Mouse (Mus musculus) limb, embryonic 14.5 days (tissue): ENCODE data around the gene Myh9. TPM values are rescaled to one million over a fixed set of nuclear protein-coding genes. Genes with fewer than 3 reads are reported as not detected.
A peak's percentile ranks its signal among the peaks of the same experiment; 100 is the strongest.

Experiments used
- ATAC-seq: fragments of 200-750 bp; cut with Nextera tagmentation; 2 replicates; pipeline ENCODE4 v1.8.0; 2017; ENCODE audit warnings: low read depth, moderate number of reproducible peaks, moderate TSS enrichment; ENCODE audit not compliant: low FRiP score
- DNase-seq: peaks from one replicate; pipeline ENCODE4 v3.0.0-alpha.2; 2015; ENCODE audit warnings: low spot score
- H3K27ac ChIP-seq: fragments of 300-500 bp; sonication (generic); replicated peaks from 2 replicates; pipeline ENCODE4 v1.5.1; 2014; ENCODE audit warnings: low read depth, mild to moderate bottlenecking, low read length, moderate library complexity, mixed read lengths
- H3K27me3 ChIP-seq: fragments of 300-500 bp; sonication (generic); 2 replicates; pipeline ENCODE4 v1.6.1; 2014; ENCODE audit warnings: low read length, mixed read lengths; ENCODE audit not compliant: control insufficient read depth, insufficient read depth
- H3K36me3 ChIP-seq: fragments of 300-500 bp; sonication (generic); 2 replicates; pipeline ENCODE4 v1.6.1; 2014; ENCODE audit warnings: mild to moderate bottlenecking, low read length, moderate library complexity, mixed read lengths; ENCODE audit not compliant: control insufficient read depth, insufficient read depth
- H3K4me1 ChIP-seq: fragments of 300-500 bp; sonication (generic); 2 replicates; pipeline ENCODE4 v1.6.1; 2014; ENCODE audit warnings: antibody characterized with exemption, low read length, mixed read lengths; ENCODE audit not compliant: control insufficient read depth, insufficient read depth
- H3K4me2 ChIP-seq: fragments of 300-500 bp; sonication (generic); replicated peaks from 2 replicates; pipeline ENCODE4 v1.6.1; 2014; ENCODE audit warnings: low read depth, mild to moderate bottlenecking, low read length, moderate library complexity; ENCODE audit not compliant: severe bottlenecking
- H3K4me3 ChIP-seq: fragments of 300-500 bp; sonication (generic); replicated peaks from 2 replicates; pipeline ENCODE4 v1.5.1; 2014; ENCODE audit warnings: low read length
- H3K9ac ChIP-seq: fragments of 300-500 bp; sonication (generic); 2 replicates; pipeline ENCODE4 v1.6.1; 2014; ENCODE audit warnings: mild to moderate bottlenecking, low read depth, low read length, moderate library complexity; ENCODE audit not compliant: severe bottlenecking
- H3K9me3 ChIP-seq: fragments of 300-500 bp; sonication (generic); 2 replicates; pipeline ENCODE4 v1.6.1; 2016; ENCODE audit warnings: low read length; ENCODE audit not compliant: control insufficient read depth
- POLR2A ChIP-seq: fragments of 200-500 bp; IDR thresholded peaks from 2 replicates; pipeline ENCODE4 v1.8.0; 2012; ENCODE audit warnings: inconsistent platforms, mild to moderate bottlenecking, moderate library complexity, borderline replicate concordance; ENCODE audit not compliant: insufficient read depth, insufficient read length; ENCODE audit errors: extremely low read depth
- WGBS: fragments of 180-500 bp; shearing (Covaris S2); extraction: QIAGEN DNeasy Blood & Tissue Kit; methylation state at CpG from one replicate; pipeline ENCODE4 v1.1.7; 2014; 5-methylcytosine and 5-hydroxymethylcytosine counted together
- polyA plus RNA-seq, 2 experiments: library from polyadenylated mRNA; depleted of rRNA in 1 of 2; stranded (reverse) in 1 of 2; unstranded in 1 of 2; fragments of >200 nt; fragmentation: Nextera tagmentation in 1 of 2; extraction: Ambion mirVana in 1 of 2; gene quantifications; 2 replicates each; pipeline versions ENCODE4 v1.2.1 to v1.2.3; 2012 to 2014

Gene Myh9
- polyA plus RNA-seq, 2 experiments: 46.7 to 53.2 TPM

DNA sequence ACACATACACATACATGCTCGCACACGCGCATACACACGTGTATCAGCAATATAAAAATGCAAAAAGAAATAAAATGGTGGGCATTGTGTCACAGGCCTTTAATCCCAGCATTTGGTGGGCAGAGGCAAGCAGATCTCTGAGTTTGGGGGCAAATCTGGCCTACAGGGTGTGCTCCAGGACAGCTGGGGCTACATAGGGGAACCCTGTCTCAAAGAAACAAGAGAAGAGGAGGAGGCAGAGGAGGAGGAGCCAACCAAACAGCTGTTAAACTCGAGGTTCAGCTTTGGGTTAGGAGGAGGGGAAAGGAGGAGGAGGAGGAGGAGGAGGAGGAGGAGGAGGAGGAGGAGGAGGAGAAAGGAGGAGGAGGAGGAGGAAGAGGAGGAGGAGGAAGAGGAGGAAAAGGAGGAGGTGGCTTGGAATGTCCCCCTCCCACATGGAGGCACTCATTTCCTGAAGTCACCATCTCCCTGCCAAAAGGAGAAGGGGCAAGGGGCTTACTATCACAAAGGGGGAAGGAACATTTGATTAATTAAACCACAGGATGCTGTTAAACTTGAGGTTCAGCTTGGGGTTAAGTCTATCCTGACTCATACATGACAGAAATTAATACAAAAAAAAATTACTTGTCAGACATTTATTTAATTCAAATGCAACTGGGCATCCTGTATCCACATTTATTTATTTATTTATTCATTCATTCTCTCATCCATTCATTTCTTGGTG is 44.6 kb upstream of the Myh9 start:
- DNase-seq (no peak), ATAC-seq (no peak)
- no peaks in the 10 kb centered on the region for H3K9me3 ChIP-seq
- no peak overlapping the region for H3K27ac ChIP-seq
- 74% methylated on average over 5 of the region's 5 CpGs for WGBS
- no peak for TF ChIP-seq POLR2A
- H3K36me3 ChIP-seq: no peaks in the 10 kb centered on the region
- peaks cover 13% of the 10 kb centered on the region for H3K4me1 ChIP-seq
- H3K27me3 ChIP-seq: no peaks in the 10 kb centered on the region
- H3K9ac ChIP-seq: no peak overlapping the region
- no peak overlapping the region for H3K4me3 ChIP-seq
- no peak overlapping the region for H3K4me2 ChIP-seq

DNA sequence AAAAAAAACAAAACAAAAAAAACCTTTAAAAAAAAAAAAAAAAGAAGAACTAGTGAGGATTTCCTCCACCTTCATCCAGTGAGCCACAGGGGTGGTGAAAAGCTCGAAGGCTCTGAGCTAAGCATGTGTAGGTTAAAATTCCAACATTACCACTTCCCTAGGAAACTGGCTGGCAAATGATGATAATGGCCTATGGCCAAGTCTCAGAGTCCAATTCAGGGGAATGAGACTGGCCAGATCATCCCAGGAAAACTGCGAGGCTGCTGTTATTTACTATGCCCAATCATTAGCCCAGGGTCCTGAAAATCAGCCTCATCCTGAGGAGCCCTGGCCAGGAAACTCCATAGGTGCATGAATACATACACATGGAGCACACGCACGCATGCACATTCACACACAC is 44.0 kb upstream of the Myh9 start:
- H3K9ac ChIP-seq: no peak overlapping the region
- 80% methylated on average over 4 of the region's 4 CpGs for WGBS
- no peaks in the 10 kb centered on the region for H3K27me3 ChIP-seq
- H3K27ac ChIP-seq: no peak overlapping the region
- H3K4me3 ChIP-seq: no peak overlapping the region
- ATAC-seq (no peak), DNase-seq (no peak)
- H3K36me3 ChIP-seq: no peaks in the 10 kb centered on the region
- H3K4me2 ChIP-seq: no peak overlapping the region
- H3K4me1 ChIP-seq: peaks cover 13% of the 10 kb centered on the region
- TF ChIP-seq POLR2A: no peak
- H3K9me3 ChIP-seq: no peaks in the 10 kb centered on the region

DNA sequence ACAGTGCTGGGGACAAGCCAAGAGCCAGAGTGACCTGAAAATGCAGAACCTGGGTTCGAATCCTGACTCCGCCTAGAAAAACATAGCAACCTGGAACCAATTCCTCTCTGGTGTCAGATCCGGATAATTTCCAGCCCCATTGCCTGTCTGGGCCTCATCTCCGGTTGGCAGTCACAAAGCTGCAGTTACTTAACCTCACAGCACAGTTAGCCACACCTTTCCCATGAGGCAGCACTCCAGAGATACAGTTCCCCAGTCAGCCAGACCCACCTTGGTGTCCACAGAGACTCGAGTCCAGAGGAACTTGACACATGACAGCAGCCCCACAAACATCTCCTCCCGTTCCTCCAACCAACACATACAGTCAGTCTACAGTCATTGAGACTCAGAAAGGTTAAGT is 43.2 kb upstream of the Myh9 start:
- peaks cover 13% of the 10 kb centered on the region for H3K4me1 ChIP-seq
- 84% methylated on average over 6 of the region's 6 CpGs for WGBS
- ATAC-seq (no peak), DNase-seq (no peak)
- no peak overlapping the region for H3K9ac ChIP-seq
- H3K4me2 ChIP-seq: no peak overlapping the region
- no peaks in the 10 kb centered on the region for H3K36me3 ChIP-seq
- no peak for TF ChIP-seq POLR2A
- H3K27me3 ChIP-seq: no peaks in the 10 kb centered on the region
- H3K27ac ChIP-seq: no peak overlapping the region
- no peak overlapping the region for H3K4me3 ChIP-seq
- H3K9me3 ChIP-seq: no peaks in the 10 kb centered on the region

DNA sequence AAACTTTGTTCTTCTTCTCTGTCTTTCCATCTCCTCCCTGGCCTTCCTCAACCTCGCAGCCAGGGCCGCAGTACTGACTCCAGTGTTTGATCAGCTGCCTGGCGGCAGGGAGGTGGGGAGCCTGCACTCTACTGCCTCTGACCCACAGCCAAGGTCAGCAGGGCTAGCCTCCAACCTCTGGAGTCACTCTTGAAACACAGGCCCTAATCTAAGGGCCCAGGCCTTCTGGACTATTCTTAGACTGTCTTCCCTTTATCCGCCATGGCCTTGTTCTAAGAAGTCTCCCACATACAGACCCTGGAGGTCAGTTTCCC is 41.7 kb upstream of the Myh9 start:
- 0 out of 2 replicates have a peak overlapping the region, but pooled peaks have one; percentile 36 for H3K9ac ChIP-seq
- peaks cover 13% of the 10 kb centered on the region for H3K4me1 ChIP-seq
- DNase-seq: no peak
- peak overlapping the region; percentile 58; the same call in 1 of the 2 replicates for H3K27ac ChIP-seq
- H3K36me3 ChIP-seq: no peaks in the 10 kb centered on the region
- no peak for TF ChIP-seq POLR2A
- WGBS: 60% methylated on average over 4 of the region's 4 CpGs
- H3K9me3 ChIP-seq: no peaks in the 10 kb centered on the region
- ATAC-seq: no peak
- no peak overlapping the region for H3K4me2 ChIP-seq
- H3K27me3 ChIP-seq: no peaks in the 10 kb centered on the region
- H3K4me3 ChIP-seq: no peak overlapping the region

DNA sequence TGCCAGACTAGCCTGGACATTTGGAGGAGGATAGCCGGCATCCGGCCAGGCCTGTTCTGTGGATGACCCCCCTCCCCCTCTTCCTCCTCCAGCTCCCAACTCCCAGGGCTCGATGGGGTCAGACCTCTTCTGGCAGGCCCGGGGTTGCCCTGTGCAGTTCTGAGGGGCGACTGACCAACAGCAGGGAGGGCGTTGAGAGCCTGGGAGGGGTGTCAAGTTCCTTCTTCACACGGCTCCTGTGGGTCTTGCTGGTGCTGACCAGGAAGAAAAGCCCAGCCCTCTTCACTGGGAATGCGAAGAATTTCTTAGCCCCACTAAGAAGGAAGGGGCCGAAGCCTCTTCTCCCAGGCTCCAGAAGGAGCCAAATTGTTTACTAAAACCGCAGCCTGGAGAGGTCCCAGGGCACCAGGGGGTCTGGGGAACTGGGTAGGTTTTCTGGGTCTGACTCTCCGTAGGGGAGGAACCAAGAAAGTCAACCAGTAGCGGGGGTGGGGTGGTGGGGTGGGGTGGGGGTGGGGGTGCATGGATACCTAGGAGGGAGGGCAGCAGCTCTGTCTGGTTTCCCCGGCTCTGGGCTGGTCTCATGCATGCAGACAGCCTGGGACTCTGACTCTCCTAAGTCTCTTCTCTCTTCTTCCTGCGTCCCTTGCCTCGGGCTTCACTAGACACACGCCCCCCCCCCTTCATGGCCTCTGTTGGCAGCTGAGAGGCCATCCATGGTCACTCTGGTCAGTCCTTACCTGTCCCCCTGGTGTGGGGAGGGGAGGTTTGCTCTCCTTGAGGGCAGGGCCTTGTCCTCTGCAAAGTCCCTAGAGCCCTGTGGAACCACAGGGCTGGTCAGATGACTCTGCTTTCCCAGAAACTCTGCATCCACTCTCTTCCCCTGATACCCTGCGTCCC is 41.1 kb upstream of the Myh9 start:
- peak overlapping the region; percentile 13; the same call in 1 of the 2 replicates for H3K4me2 ChIP-seq
- TF ChIP-seq POLR2A: no peak
- H3K27ac ChIP-seq: peak overlapping the region; percentile 58; the same call in 1 of the 2 replicates
- H3K9me3 ChIP-seq: no peaks in the 10 kb centered on the region
- no peaks in the 10 kb centered on the region for H3K36me3 ChIP-seq
- 13% methylated on average over 13 of the region's 17 CpGs for WGBS
- no peak overlapping the region for H3K4me3 ChIP-seq
- H3K27me3 ChIP-seq: no peaks in the 10 kb centered on the region
- peak; percentile 38 for DNase-seq
- peaks cover 13% of the 10 kb centered on the region for H3K4me1 ChIP-seq
- peak; percentile 57 for ATAC-seq
- H3K9ac ChIP-seq: peak overlapping the region; percentile 36
